Mouse (Mus musculus) limb, embryonic 11.5 days (tissue): ENCODE measurements around the gene Dlx2. TPM values are rescaled to one million over a fixed set of nuclear protein-coding genes. Genes with fewer than 3 reads are reported as not detected.

Experiments used
- ATAC-seq: fragments of 200-750 bp; cut with Nextera tagmentation; 2 replicates; pipeline ENCODE4 v1.8.0; 2017; ENCODE audit warnings: low read depth; ENCODE audit not compliant: insufficient number of reproducible peaks, low FRiP score, low TSS enrichment
- DNase-seq: peaks from one replicate; pipeline ENCODE4 v3.0.0-alpha.2; 2015; ENCODE audit warnings: low spot score
- H3K27ac ChIP-seq: fragments of 300-500 bp; sonication (generic); replicated peaks from 2 replicates; pipeline ENCODE4 v1.5.1; 2014; ENCODE audit warnings: low read depth, mild to moderate bottlenecking, low read length
- H3K27me3 ChIP-seq: fragments of 300-500 bp; sonication (generic); 2 replicates; pipeline ENCODE4 v1.6.1; 2014; ENCODE audit warnings: mild to moderate bottlenecking, low read length, mixed read lengths; ENCODE audit not compliant: control insufficient read depth, insufficient read depth
- H3K36me3 ChIP-seq: fragments of 300-500 bp; sonication (generic); 2 replicates; pipeline ENCODE4 v1.6.1; 2014; ENCODE audit warnings: mild to moderate bottlenecking, low read length, moderate library complexity, mixed read lengths; ENCODE audit not compliant: control insufficient read depth, insufficient read depth
- H3K4me1 ChIP-seq: fragments of 300-500 bp; sonication (generic); 2 replicates; pipeline ENCODE4 v1.6.1; 2014; ENCODE audit warnings: low read length, mixed read lengths; ENCODE audit not compliant: control insufficient read depth, insufficient read depth
- H3K4me2 ChIP-seq: fragments of 300-500 bp; sonication (generic); 2 replicates; pipeline ENCODE4 v1.6.1; 2014; ENCODE audit warnings: low read depth, mild to moderate bottlenecking, moderate library complexity; ENCODE audit not compliant: severe bottlenecking
- H3K4me3 ChIP-seq: fragments of 300-500 bp; sonication (generic); 2 replicates; pipeline ENCODE4 v1.5.1; 2014; ENCODE audit warnings: low read depth, low read length
- H3K9ac ChIP-seq: fragments of 300-500 bp; sonication (generic); 2 replicates; pipeline ENCODE4 v1.6.1; 2014; ENCODE audit warnings: mild to moderate bottlenecking, low read length
- H3K9me3 ChIP-seq: fragments of 300-500 bp; sonication (generic); 2 replicates; pipeline ENCODE4 v1.6.1; 2016; ENCODE audit warnings: low read length; ENCODE audit not compliant: control insufficient read depth
- WGBS: fragments of 180-500 bp; shearing (Covaris S2); extraction: QIAGEN DNeasy Blood & Tissue Kit; methylation state at CpG from one replicate; pipeline ENCODE4 v1.1.7; 2014; 5-methylcytosine and 5-hydroxymethylcytosine counted together
- polyA plus RNA-seq: library from polyadenylated mRNA; unstranded; fragments of >200 nt; fragmentation: Nextera tagmentation; extraction: Ambion mirVana; gene quantifications from 2 replicates; pipeline ENCODE4 v1.2.1, GENCODE M21; 2014

Dlx2 gene
- 5.6 and 7.3 TPM in 2 replicates for polyA plus RNA-seq

GRCm38 (mm10) chr2:71546640-71547071, at the start of gene Dlx2:
TSS of gene Dlx2 (minus strand) at chr2:71546754.
- DNase-seq, result peak; percentile 88
- Histone ChIP-seq H3K9ac (peak within 1 kb of the TSS; percentile 41), H3K4me2 (peak within 1 kb of the TSS; percentile 99), H3K27ac (no peak within 1 kb of the TSS), H3K4me3 (peak within 1 kb of the TSS; percentile 48), H3K9me3 (no peaks in the 10 kb centered on the region), H3K36me3 (no peaks in the 10 kb centered on the region), H3K4me1 (peaks cover 28% of the 10 kb centered on the region), H3K27me3 (peaks cover 72% of the 10 kb centered on the region)
- peak; percentile 52; the same call in 1 of the 2 replicates for ATAC-seq
- 1% methylated on average over 37 of the region's 37 CpGs for WGBS

- no peaks in the 10 kb centered on the region for H3K27me3 ChIP-seq
- no peak overlapping the region for H3K9ac ChIP-seq
- H3K9me3 ChIP-seq, result no peaks in the 10 kb centered on the region
- H3K4me2 ChIP-seq, result no peak overlapping the region
- ATAC-seq (no peak), DNase-seq (no peak)
- H3K36me3 ChIP-seq, result no peaks in the 10 kb centered on the region
- H3K27ac ChIP-seq, result no peak overlapping the region
- no peak overlapping the region for H3K4me3 ChIP-seq
- peaks cover 4% of the 10 kb centered on the region; the same call in 1 of the 2 replicates for H3K4me1 ChIP-seq
- 64% methylated on average over 7 of the region's 7 CpGs for WGBS
Measured at GRCm38 (mm10) chr2:71594466-71594865, 47.9 kb upstream of the Dlx2 start.

- no peak overlapping the region for H3K27ac ChIP-seq
- no peak for ATAC-seq
- WGBS, result 91% methylated on average over 9 of the region's 9 CpGs
Measured at GRCm38 (mm10) chr2:71589114-71589513, 42.6 kb upstream of the Dlx2 start.

GRCm38 (mm10) chr2:71581488-71581887, 34.9 kb upstream of the Dlx2 start:
- H3K4me2 ChIP-seq, result peak overlapping the region; percentile 81
- H3K9me3 ChIP-seq, result no peaks in the 10 kb centered on the region
- no peaks in the 10 kb centered on the region for H3K4me1 ChIP-seq
- 56% methylated on average over 5 of the region's 5 CpGs for WGBS
- DNase-seq, result no peak
- ATAC-seq, result no peak
- H3K36me3 ChIP-seq, result no peaks in the 10 kb centered on the region
- H3K27ac ChIP-seq, result no peak overlapping the region
- peak overlapping the region; percentile 68 for H3K9ac ChIP-seq
- H3K4me3 ChIP-seq, result peak overlapping the region; percentile 46
- H3K27me3 ChIP-seq, result no peaks in the 10 kb centered on the region

More at GRCm38 (mm10) chr2:71589114-71589513, 42.6 kb upstream of the Dlx2 start:
- no peaks in the 10 kb centered on the region for H3K27me3 ChIP-seq
- no peaks in the 10 kb centered on the region for H3K4me1 ChIP-seq
- H3K4me3 ChIP-seq, result no peak overlapping the region
- H3K36me3 ChIP-seq, result no peaks in the 10 kb centered on the region
- H3K4me2 ChIP-seq, result no peak overlapping the region
- DNase-seq, result no peak
- H3K9me3 ChIP-seq, result no peaks in the 10 kb centered on the region
- no peak overlapping the region for H3K9ac ChIP-seq

GRCm38 (mm10) chr2:71580632-71581466, 34.3 kb upstream of the Dlx2 start:
- peak overlapping the region; percentile 68 for H3K9ac ChIP-seq
- H3K4me3 ChIP-seq, result peak overlapping the region; percentile 46
- DNase-seq (peak; percentile 84), ATAC-seq (peak; percentile 62; the same call in 1 of the 2 replicates)
- no peaks in the 10 kb centered on the region for H3K27me3 ChIP-seq
- no peaks in the 10 kb centered on the region for H3K36me3 ChIP-seq
- no peaks in the 10 kb centered on the region for H3K9me3 ChIP-seq
- peak overlapping the region; percentile 81 for H3K4me2 ChIP-seq
- no peaks in the 10 kb centered on the region for H3K4me1 ChIP-seq
- no peak overlapping the region for H3K27ac ChIP-seq
- WGBS, result 13% methylated on average over 50 of the region's 50 CpGs

- Histone ChIP-seq H3K4me1 (peaks cover 10% of the 10 kb centered on the region), H3K9ac (no peak overlapping the region)
- 90% methylated on average over 2 of the region's 2 CpGs for WGBS
Measured at GRCm38 (mm10) chr2:71577059-71577458, 30.5 kb upstream of the Dlx2 start.

GRCm38 (mm10) chr2:71573736-71574135, 27.2 kb upstream of the Dlx2 start:
- no peak overlapping the region for H3K9ac ChIP-seq
- H3K4me2 ChIP-seq, result peak overlapping the region; percentile 18; the same call in 1 of the 2 replicates
- no peaks in the 10 kb centered on the region for H3K36me3 ChIP-seq
- no peak overlapping the region for H3K27ac ChIP-seq
- no peaks in the 10 kb centered on the region for H3K27me3 ChIP-seq
- WGBS, result 13% methylated on average over 4 of the region's 4 CpGs
- H3K4me3 ChIP-seq, result no peak overlapping the region
- ATAC-seq (no peak), DNase-seq (peak; percentile 34)
- peaks cover 10% of the 10 kb centered on the region for H3K4me1 ChIP-seq
- H3K9me3 ChIP-seq, result no peaks in the 10 kb centered on the region

More at GRCm38 (mm10) chr2:71577059-71577458, 30.5 kb upstream of the Dlx2 start:
- no peak overlapping the region for H3K27ac ChIP-seq
- no peaks in the 10 kb centered on the region for H3K9me3 ChIP-seq
- H3K4me2 ChIP-seq, result no peak overlapping the region
- H3K27me3 ChIP-seq, result no peaks in the 10 kb centered on the region
- H3K4me3 ChIP-seq, result no peak overlapping the region
- no peaks in the 10 kb centered on the region for H3K36me3 ChIP-seq
- ATAC-seq (no peak), DNase-seq (no peak)

GRCm38 (mm10) chr2:71566466-71566865, 19.9 kb upstream of the Dlx2 start:
- Histone ChIP-seq H3K9ac (no peak overlapping the region), H3K4me1 (no peaks in the 10 kb centered on the region), H3K27me3 (no peaks in the 10 kb centered on the region), H3K9me3 (no peaks in the 10 kb centered on the region), H3K27ac (no peak overlapping the region), H3K4me3 (no peak overlapping the region), H3K4me2 (no peak overlapping the region), H3K36me3 (no peaks in the 10 kb centered on the region)
- ATAC-seq (no peak), DNase-seq (no peak)
- WGBS, result 72% methylated on average over 9 of the region's 9 CpGs
